Mouse (Mus musculus) cerebellum, postnatal 14 days (tissue): ENCODE data around the gene Kars.

Experiments
- DNase-seq, 2 experiments: peaks; one replicate each; pipeline ENCODE4 v3.0.0; 2021; ENCODE audit warnings: mixed read lengths in 2 of 2

Kars gene

GRCm38 (mm10) chr8:111978147-111978546, 33.0 kb downstream of the Kars start:
- DNase-seq: no peak

DNA sequence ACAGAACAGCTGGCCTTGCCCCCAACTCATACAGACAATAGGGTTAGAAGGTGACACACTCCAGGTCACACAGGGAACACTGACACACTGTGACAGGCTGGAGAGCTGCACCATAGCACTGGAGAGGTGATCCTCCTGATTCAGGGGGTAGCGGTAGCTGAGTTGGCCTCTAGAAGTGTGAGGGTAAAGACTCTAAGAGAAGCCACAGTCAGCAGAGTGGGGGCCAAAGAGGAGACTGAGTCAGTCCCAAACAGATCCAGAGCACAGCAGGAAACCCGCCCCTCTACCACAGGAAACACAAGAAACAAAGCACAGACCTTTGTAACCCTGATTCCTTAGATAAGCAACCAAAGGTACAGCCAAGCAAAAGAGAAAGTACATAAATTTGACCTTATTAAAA, 34.8 kb downstream of the Kars start:
- no peak for DNase-seq

- DNase-seq: no peak
Measured at GRCm38 (mm10) chr8:111975706-111976105, 35.4 kb downstream of the Kars start.

DNA sequence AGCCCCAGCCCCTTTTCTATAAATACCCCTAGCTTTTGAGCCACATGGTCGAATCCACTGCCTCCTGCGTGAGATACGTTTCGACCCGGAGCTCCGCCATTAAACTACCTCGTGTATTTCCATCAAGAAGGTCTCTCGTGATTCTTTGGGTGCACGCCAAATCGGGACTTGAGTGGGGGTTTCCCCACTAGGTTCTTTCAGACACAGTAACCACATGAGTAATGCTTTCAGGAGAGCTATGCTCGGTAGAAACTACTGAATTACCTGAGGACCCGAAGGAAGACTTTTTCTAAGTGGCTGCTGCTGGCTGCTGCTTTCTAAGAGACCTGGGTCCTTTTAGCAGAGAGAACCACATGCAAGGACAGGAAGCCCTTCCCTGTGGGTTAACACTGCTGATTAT, 37.0 kb downstream of the Kars start:
- no peak for DNase-seq

DNA sequence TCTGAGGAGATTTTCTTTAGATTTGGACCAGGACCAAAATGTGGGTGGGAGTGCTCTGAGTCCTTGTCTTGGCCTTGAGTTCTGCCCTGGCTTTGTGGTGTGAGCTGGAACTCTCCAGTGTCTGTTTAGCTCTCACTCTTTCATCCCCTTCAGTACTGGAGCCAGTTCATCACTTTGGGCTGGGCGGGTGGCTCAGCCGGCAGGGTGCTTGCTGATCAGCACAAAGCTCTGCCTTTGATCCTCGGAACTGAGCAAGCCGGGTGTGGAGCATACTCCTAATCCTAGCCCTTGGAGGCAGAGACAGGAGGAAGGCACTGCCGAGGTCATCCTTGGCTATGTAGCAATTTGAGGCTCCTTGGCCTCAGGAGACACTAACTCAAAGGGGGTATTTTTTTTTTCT, 42.1 kb downstream of the Kars start:
- no peak for DNase-seq

- DNase-seq: no peak
Measured at GRCm38 (mm10) chr8:111968541-111968940, 42.6 kb downstream of the Kars start.

- DNase-seq: no peak
Measured at GRCm38 (mm10) chr8:111967246-111967870, 43.8 kb downstream of the Kars start.

- peak in 1 of 2 experiments; percentile 28 for DNase-seq
Measured at GRCm38 (mm10) chr8:111964849-111965561, 46.1 kb downstream of the Kars start.

DNA sequence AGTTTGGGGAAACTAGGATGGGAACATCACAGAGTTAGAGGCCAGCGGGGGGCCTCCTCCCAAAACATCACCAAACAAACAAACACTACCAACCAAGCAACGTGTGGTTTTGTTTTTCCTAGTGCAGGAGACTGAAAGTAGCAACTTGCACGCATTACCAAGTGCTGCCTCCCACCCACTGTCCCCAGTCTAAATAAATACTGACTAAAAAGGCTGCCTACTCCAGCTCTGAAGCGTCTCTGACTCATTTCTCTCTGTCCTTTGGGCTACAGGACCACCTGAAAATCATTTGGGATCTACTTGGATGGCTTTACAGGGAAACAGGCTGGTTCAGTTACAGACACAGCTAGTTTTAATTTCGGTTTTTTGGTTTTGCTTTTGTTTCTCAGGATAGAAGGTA, 46.8 kb downstream of the Kars start:
- DNase-seq: no peak

GRCm38 (mm10) chr8:111963546-111963945, 47.6 kb downstream of the Kars start:
- DNase-seq: no peak

GRCm38 (mm10) chr8:111963091-111963490, 48.0 kb downstream of the Kars start:
- peak in 1 of 2 experiments; percentile 41 for DNase-seq

DNA sequence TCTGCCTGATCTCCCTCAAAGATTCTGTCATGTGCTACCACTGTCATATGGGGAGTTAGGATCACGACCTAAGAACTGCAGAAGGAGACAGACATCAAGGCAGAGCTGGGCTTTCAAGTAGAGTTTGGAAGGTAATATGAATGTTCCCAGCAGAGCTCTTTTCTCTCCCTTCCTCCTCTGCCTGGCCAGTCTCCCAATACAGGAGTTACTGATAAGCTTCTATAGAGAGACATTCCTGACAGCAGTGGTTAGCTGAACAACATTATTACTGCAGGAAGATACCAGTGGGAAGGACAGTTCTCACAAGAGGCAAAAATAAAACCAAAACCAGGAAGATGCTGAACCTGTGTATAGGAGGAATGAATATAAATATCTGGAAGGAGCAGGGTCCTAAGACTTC, 48.5 kb downstream of the Kars start:
- no peak for DNase-seq

DNA sequence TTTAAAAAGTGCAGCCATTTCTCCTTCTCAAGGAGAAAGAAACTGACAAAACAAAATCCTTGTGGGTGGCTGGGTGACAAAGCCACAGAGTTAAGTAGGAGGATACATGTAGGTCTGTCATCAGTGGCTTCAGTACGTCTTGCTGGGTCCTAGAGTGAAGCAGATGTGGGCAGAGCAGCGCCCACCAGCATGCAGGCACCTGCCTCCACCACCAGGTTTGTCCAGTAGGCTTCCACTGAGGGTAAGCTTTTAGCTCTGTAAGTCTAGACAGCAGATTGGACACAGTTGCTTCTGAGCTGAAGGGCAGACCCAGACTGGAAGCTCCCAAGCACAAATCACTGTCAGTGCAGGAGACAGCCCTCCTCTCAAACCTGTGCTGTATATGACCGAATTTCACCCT, 49.8 kb downstream of the Kars start:
- no peak for DNase-seq

DNA sequence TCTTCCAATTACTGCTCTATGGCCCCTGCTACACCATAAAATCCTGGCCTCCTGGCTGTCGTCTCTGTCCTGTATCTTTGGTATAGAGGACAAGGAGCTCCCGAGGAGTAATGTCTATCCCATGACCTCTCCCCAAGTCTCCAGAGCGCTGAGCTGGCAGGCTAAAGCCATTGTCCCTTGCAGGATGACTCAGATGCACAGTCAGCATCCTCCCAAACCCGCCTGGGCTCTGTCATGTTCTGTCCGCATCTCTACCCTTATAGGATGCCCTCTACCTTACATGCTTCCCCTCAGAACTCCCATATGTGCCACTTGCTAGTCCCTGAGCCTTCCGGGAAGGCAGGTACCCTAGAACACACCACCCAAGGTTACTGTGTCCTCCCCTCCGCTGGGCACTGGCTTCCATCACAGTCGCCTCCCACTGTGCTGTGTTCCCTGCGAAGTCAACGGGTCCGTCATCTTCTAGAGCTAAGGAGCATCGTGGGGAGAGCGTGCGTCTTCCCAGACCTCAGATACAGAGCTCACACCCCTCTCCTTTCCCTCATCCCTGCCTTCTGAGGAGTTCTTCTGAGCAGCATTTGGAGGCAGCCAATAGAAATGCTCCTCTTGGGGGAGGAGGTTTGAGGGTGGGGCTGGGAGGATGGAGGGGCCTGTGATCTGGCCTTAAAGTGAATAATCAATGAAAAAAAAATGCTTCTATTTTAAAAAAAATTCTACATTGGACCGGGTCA, 50.4 kb downstream of the Kars start:
- DNase-seq: no peak

GRCm38 (mm10) chr8:111957231-111957630, 53.9 kb downstream of the Kars start:
- DNase-seq: peak in 1 of 2 experiments; percentile 48

DNA sequence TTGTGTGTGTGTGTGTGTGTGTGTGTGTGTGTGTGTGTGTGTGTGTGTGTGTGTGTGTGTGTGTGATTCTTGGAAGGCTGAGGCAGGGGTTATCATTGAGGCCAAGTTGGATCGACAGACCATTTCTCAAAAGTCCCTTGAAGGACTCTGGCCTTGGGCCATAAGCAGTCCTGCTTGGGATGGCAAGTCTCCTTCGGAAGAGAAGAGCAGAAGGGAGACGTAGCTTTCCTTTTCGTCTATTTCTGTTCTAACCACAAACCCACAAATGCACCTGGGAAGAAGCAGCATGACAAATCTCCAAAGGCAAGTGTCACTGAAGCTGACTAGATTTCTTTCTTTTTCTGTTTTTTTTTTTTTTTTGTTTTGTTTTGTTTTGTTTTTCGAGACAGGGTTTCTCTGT, 55.2 kb downstream of the Kars start:
- no peak for DNase-seq

GRCm38 (mm10) chr8:111954844-111955594, 56.1 kb downstream of the Kars start:
- no peak for DNase-seq

DNA sequence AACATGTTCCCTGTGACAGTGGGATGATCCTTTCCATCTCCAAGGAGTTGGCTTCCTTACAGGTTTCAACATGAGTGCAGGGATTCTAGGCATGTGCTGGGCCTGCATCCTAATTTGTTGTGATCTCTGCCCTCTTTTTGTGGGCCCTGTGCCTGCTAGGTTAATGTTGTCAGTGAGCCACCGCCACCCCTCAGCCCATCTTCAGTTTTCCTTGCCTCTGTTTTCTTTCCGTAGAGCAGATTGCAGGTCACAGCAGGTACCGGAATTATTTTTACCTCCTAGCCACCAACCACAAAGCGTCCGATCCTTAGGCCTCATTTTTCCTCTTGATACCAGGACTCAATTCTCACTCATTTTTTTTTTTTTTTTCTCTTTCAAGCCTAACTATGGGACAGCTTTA, 59.2 kb downstream of the Kars start:
- DNase-seq: peak; percentile 54 to 68

DNA sequence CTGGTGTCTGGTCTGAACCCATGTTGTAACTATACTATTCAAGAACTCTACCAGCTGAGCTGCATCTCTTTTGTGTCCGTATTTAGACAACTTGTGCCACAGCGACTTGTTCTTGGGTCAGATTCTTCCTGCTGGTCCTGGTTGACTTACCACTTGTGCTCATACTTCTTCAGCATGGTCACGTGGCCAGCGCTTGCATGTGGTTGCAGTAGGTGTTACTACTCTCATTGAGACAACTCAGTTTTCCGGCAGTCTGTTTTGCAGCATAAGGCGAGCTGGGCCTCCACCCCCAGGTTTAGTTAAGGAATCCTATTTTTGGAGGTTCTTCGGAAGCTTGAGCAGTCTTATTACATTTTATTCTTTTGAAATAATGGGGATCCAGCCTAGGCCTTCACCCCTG, 59.8 kb downstream of the Kars start:
- DNase-seq: no peak

- no peak for DNase-seq
Measured at GRCm38 (mm10) chr8:111950846-111951245, 60.3 kb downstream of the Kars start.

DNA sequence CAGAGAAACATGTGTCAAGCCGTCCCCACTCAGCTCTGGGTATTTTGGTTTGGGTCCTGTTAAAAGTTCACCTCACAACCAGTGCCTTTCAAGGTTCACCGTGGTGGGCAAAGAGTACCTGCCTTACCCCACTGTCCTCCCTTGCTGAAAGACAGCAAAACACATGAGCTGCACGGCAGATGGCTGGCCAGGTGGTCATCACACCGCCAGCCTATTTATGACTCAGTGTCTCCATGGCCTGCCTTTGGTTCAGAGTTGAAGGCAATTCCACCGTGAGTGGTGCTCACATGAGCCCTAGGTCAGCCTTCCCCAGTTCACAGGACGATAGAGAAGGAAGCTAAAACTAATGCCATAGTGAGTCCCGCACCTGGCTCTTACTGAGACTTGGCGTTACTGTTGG, 63.2 kb downstream of the Kars start:
- DNase-seq: peak in 1 of 2 experiments; percentile 52

DNA sequence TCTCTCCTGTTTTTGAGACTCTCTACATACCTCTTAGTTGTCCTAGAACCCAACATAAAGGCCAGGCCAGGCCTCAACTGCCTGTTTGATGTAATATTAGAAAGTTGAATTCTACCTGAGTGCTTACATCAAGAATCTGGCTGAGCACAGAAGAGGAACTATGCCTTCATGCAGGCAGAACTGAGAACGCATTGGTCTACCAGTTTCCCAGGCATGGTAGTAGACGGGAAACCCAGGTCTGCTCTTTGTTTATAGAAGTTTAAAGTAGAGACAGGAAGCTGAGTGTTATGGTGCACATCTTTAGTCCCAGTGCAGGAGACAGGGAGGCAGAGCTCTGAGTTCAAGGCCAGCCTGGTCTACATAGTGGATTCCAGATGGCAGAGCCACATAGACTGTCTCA, 64.0 kb downstream of the Kars start:
- no peak for DNase-seq

- DNase-seq: no peak
Measured at GRCm38 (mm10) chr8:111943544-111943943, 67.6 kb downstream of the Kars start.
